Mouse (Mus musculus) olfactory bulb, adult 2 months (tissue): ENCODE data around the gene Hivep3. TPM values are rescaled to one million over a fixed set of nuclear protein-coding genes. Genes with fewer than 3 reads are reported as not detected.

Experiments
- H3K27ac ChIP-seq: fragments of 200-500 bp; 2 replicates; pipeline ENCODE4 v1.5.1; 2012; ENCODE audit warnings: low read depth, low read length; ENCODE audit not compliant: insufficient read depth
- H3K4me1 ChIP-seq: fragments of 200-500 bp; 2 replicates; pipeline ENCODE4 v1.6.1; 2012; ENCODE audit warnings: low read length; ENCODE audit not compliant: control insufficient read depth, insufficient read depth
- H3K4me3 ChIP-seq: fragments of 200-500 bp; 2 replicates; pipeline ENCODE4 v1.5.1; 2012; ENCODE audit warnings: mild to moderate bottlenecking, low read depth, low read length, moderate library complexity; ENCODE audit not compliant: insufficient read depth
- CTCF ChIP-seq: fragments of 200-500 bp; IDR thresholded peaks from 2 replicates; pipeline ENCODE4 v1.5.1; 2012; ENCODE audit warnings: low read depth, mild to moderate bottlenecking, low read length, moderate library complexity; ENCODE audit not compliant: insufficient read depth
- POLR2A ChIP-seq: fragments of 200-500 bp; IDR thresholded peaks from 2 replicates; pipeline ENCODE4 v1.6.1; 2012; ENCODE audit warnings: mild to moderate bottlenecking, low read depth, low read length, moderate library complexity; ENCODE audit not compliant: insufficient read depth
- WGBS: fragments of 180-500 bp; shearing (Covaris S2); methylation state at CpG from one replicate; pipeline ENCODE4 v1.1.7; 2018; 5-methylcytosine and 5-hydroxymethylcytosine counted together
- polyA plus RNA-seq: library from polyadenylated mRNA; stranded (reverse); fragments of >200 nt; gene quantifications from 2 replicates; pipeline ENCODE4 v1.2.4, GENCODE M21; 2012; ENCODE audit warnings: low replicate concordance; ENCODE audit not compliant: missing spikeins, insufficient read depth, insufficient read length

The Hivep3 gene
- polyA plus RNA-seq, 1 experiment = 55.7 TPM

GRCm38 (mm10) chr4:119844267-119844666 lies 110.7 kb downstream of the Hivep3 start:
- TF ChIP-seq CTCF = no peak
- TF ChIP-seq POLR2A = no peak
- Histone ChIP-seq H3K4me3 (no peak overlapping the region), H3K27ac (no peak overlapping the region), H3K4me1 (peaks cover 15% of the 10 kb centered on the region)
- 92% methylated on average over 3 of the region's 3 CpGs for WGBS

GRCm38 (mm10) chr4:119845596-119846161 lies 112.1 kb downstream of the Hivep3 start:
- H3K27ac ChIP-seq = no peak overlapping the region
- TF ChIP-seq CTCF (no peak), POLR2A (no peak)
- H3K4me1 ChIP-seq = peaks cover 15% of the 10 kb centered on the region
- no peak overlapping the region for H3K4me3 ChIP-seq
- WGBS = 45% methylated on average over 3 of the region's 3 CpGs

GRCm38 (mm10) chr4:119852483-119852882 lies 118.9 kb downstream of the Hivep3 start:
- Histone ChIP-seq H3K27ac (no peak overlapping the region), H3K4me3 (no peak overlapping the region), H3K4me1 (peaks cover 16% of the 10 kb centered on the region)
- TF ChIP-seq CTCF = no peak
- TF ChIP-seq POLR2A = no peak
- 78% methylated on average over 8 of the region's 8 CpGs for WGBS

- 70% methylated on average over 9 of the region's 9 CpGs for WGBS
- no peak overlapping the region for H3K27ac ChIP-seq
- H3K4me1 ChIP-seq = peaks cover 17% of the 10 kb centered on the region
- no peak overlapping the region for H3K4me3 ChIP-seq
- TF ChIP-seq POLR2A (no peak), CTCF (no peak)
These were observed 120.9 kb downstream of the Hivep3 start for GRCm38 (mm10) chr4:119854307-119855144.

GRCm38 (mm10) chr4:119859454-119859853 lies 125.9 kb downstream of the Hivep3 start:
- Histone ChIP-seq H3K4me1 (peaks cover 19% of the 10 kb centered on the region), H3K27ac (no peak overlapping the region), H3K4me3 (no peak overlapping the region)
- WGBS = 79% methylated on average over 4 of the region's 4 CpGs
- TF ChIP-seq CTCF = no peak

- 35% methylated on average over 4 of the region's 4 CpGs for WGBS
- H3K4me3 ChIP-seq = no peak overlapping the region
- TF ChIP-seq POLR2A (no peak), CTCF (no peak)
- H3K27ac ChIP-seq = no peak overlapping the region
- H3K4me1 ChIP-seq = peaks cover 25% of the 10 kb centered on the region
These were observed 127.4 kb downstream of the Hivep3 start for GRCm38 (mm10) chr4:119861001-119861400.

GRCm38 (mm10) chr4:119865827-119866455 lies 132.4 kb downstream of the Hivep3 start:
- WGBS = 16% methylated on average over 3 of the region's 3 CpGs
- peak overlapping the region; percentile 91 for H3K27ac ChIP-seq

GRCm38 (mm10) chr4:119867132-119867531 lies 133.5 kb downstream of the Hivep3 start:
- no peak overlapping the region for H3K4me3 ChIP-seq
- H3K4me1 ChIP-seq = peaks cover 40% of the 10 kb centered on the region
- 96% methylated on average over 3 of the region's 3 CpGs for WGBS
- TF ChIP-seq CTCF (no peak), POLR2A (no peak)
- peak overlapping the region; percentile 63 for H3K27ac ChIP-seq

More at GRCm38 (mm10) chr4:119865827-119866455, 132.4 kb downstream of the Hivep3 start:
- TF ChIP-seq POLR2A (no peak), CTCF (no peak)
- Histone ChIP-seq H3K4me1 (peaks cover 44% of the 10 kb centered on the region), H3K4me3 (no peak overlapping the region)

- peaks cover 35% of the 10 kb centered on the region for H3K4me1 ChIP-seq
- no peak overlapping the region for H3K27ac ChIP-seq
- H3K4me3 ChIP-seq = no peak overlapping the region
- 78% methylated on average over 6 of the region's 6 CpGs for WGBS
- TF ChIP-seq CTCF (no peak), POLR2A (no peak)
These were observed 136.8 kb downstream of the Hivep3 start for GRCm38 (mm10) chr4:119870411-119870810.
